Mouse (Mus musculus) gastrocnemius, postnatal 4 days (tissue): ENCODE measurements around the gene Angptl2. TPM values are rescaled to one million over a fixed set of nuclear protein-coding genes. Genes with fewer than 3 reads are reported as not detected.

Experiments used
- DNase-seq, 2 experiments: peaks; one replicate each; pipeline ENCODE4 v3.0.0; 2021 to 2022; ENCODE audit warnings: low spot score in 2 of 2, mixed read lengths in 2 of 2
- total RNA-seq, 2 experiments: library from RNA; stranded (reverse); gene quantifications; 2 replicates each; pipeline ENCODE4 v1.2.3; 2021

Angptl2 gene
- total RNA-seq, 2 experiments from 2014 or later, result 356 to 404 TPM

DNA sequence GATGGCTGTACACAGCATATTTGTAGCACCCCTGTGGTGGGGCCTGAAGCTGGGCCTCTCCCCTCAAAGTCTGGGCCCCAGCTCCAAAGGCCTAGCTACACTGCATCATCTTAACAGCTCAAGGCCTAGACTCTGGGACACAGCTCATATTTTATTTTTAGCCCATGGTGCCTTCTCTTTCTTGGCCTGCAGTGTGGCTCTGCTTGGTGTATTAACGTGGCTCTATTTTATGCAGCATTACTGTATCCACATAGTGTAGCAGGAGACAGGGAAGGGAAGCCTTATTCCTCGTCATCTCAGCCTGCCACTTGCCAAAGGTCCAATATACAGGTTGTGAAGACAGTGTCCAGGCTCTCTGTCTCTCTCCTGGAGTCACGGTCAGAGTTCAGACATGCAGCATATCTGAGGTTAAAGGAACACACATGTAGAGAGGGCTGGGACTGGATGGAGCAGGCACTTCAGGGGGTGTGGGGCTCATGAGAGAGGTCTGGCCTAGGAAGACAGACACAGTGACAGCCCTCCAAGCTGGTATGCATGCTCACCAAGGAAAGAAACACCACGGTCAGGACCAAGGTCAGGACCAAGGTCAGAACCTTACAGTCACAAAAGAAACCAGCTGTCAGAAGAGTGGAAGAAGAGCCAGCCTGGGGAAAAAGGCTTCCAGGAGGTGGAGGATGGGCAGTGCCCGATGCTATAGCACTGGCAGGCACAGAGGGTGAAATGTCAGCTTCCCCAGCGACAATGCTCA, 52.7 kb downstream of the Angptl2 start:
- DNase-seq, result no peak

DNA sequence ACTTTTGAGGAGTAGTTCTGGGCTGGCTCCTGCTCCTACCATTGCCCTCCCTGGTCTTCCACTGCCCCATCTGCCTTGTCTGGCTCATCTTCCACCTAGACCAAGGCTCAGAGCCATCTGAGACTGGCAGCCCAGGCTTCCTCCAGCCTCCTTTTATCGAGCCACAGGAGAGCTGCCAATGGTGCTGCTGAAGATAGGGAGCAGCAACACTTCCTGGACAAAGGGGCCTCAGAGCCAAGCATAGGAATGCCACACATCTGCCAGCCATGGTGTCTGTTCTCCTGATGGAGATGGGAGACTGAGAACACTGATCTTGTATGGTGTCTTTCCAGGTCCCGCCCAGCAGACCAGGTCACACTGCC, 53.2 kb downstream of the Angptl2 start:
- no peak for DNase-seq

DNA sequence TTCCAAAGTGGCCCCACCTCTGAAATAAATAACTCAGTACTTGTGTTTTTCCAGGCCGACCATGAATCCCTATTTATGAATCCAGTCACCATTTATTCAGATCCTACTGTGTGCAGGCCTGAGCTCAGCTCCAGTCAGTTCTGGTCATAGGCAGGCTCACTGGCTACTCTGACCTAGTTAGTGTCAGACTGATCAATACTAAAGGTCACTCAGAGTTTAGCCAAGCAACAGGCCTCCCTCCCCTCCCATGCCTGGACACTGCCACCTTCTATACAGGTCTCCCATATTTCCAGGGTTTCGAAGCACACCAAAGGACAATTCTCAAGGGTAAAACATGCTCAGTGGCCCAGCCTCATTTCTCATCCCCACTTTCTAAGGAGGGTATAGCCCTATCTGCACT, 54.7 kb downstream of the Angptl2 start:
- no peak for DNase-seq

DNA sequence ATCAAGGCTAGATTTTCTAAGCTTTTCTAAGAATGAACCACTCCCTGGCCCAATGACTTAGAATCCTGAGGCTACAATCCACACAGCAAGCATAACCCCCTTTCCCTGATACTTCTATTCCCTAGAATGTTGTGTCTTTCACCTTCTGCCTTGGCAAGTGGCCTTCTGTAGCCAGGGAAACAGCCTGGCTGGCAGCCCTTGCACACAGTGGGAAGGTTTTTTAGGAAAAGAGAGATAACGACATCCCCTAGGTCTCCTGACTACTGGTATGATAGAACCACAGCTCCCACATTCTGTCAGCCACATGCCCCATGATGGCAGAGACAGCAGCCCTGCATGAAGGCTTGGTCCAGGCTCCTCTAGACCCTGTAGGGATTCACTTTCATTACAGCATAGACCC, 55.6 kb downstream of the Angptl2 start:
- DNase-seq, result no peak

DNA sequence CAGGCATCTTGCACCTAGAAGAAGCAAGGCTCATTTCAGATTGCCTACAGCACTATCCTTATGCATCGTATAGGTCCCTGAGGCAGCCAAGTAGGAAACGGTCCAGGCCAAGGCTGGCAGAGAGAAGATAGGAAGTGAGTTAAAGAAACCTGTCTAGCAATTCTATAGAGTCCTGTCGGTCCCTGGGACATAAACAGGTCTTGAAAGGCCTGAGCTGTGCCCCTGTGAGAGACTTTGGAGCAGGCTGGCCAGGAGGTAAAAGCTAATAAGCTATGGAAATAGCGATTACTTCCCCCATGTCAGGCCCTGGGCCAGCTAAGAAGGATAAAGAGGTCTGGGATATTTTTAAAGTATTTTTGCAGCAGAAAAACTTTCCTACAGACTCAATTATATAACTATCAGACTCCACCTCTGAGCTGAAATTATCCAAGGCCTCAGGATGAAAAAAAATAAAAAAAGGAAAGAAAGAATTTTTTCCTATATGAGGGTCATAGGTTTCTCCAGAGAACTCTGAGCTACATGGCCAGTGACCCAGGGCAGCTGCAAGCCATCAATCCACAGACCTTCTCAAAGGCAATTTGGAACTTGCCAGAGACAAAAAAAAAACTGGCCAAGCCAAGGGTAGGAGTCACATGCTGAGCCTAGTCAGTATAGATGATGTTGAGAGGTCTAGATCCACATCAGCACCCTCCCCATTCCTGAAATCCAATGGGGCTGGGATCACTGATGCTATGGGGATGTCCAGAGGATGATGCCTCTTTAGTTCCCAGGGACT, 57.0 kb downstream of the Angptl2 start:
- no peak for DNase-seq

DNA sequence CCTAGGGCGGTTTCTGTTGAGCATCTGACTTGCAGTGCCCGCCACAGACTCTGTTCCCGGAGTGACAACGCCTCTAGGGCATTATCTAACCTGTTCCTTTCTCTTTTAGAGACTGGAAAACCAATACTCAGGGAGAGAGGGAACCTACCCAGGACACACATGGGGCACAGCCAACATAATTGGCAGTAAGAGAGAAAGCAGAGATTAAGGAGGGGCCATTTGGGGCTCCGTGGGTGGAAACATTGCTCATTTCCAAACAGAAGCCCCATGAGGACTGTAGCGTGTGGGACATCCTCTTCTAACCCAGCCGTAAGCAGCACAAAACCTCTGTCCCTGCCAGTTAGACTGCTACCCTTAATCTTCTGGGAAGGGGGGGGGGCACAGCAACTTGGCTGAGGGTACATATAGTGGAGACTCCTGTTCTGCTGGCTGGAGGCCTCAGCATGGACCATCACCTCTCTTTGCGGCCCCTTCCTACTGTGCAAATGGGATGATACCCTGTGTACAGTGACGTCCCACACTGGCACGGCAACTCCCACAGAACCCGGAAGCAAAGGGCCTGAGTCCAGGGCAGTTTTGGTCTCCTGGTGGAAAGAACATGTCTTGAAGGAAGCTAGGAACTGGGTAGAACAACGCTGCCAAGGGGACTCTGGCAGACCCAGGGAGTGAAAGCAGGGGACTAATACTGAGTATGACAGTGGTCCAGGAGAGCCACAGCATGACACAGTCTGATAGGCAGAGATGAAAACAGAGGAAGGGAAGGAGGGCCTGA, 59.0 kb downstream of the Angptl2 start:
- no peak for DNase-seq

GRCm38 (mm10) chr2:33279758-33280157, 63.9 kb downstream of the Angptl2 start:
- DNase-seq, result no peak

DNA sequence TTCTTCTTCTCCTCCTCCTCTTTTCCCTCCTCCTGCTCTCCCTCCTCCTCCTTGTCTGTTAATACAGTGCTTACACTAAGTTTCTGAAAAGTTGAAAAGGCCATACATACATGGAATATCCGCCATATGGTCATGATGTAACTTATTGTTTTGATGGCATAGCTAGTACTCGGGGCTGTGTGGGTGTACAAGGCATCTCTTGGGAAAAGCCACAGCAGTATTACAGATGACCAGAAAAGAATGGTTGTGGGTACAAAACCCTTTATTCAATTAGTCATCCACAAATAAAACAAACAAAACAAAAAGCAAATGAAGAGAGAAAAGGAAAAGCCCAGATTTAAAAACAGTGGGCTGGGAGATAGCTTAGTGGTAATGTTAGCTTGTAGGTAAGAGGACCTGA, 64.7 kb downstream of the Angptl2 start:
- DNase-seq, result no peak

DNA sequence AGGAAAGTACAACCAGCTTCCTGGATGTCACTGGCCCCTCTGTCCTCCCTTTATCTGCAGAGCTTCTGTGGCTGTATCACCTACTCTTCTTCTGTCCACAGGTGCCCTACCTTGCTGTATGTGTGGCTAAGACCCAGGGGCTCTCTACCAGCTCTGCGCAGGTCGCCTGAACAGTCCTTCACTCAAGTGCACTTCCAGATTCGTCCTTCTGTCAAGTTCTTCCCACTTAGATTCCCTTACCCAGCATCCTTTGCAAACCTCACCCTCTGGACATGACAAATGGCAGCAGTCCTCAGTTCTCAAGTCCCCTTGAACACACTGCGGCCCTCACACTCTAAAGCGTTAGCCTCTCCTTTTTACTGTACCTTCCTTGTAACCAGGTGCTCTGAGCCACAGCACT, 65.9 kb downstream of the Angptl2 start:
- no peak for DNase-seq

GRCm38 (mm10) chr2:33282877-33283276, 67.0 kb downstream of the Angptl2 start:
- peak; percentile 51 to 80 for DNase-seq

DNA sequence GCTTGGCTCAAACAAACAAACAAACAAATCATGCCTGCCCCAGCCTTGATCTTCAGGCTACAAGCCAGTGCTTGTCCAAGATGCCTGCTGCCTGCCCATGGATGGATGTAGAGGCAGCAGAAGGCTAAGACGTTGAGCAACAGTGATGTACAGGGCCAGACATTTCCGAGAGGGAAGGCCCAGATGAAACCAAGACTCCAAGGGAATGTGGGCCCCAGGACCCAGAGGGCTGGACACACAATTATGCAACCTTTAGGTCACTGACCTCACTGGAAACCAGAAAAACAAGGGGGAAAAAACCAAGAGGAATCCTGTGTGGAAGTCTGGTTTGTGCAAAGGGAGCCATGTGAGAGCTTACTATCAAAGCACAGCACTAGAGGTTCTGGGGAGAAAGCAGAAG, 67.8 kb downstream of the Angptl2 start:
- DNase-seq, result no peak

DNA sequence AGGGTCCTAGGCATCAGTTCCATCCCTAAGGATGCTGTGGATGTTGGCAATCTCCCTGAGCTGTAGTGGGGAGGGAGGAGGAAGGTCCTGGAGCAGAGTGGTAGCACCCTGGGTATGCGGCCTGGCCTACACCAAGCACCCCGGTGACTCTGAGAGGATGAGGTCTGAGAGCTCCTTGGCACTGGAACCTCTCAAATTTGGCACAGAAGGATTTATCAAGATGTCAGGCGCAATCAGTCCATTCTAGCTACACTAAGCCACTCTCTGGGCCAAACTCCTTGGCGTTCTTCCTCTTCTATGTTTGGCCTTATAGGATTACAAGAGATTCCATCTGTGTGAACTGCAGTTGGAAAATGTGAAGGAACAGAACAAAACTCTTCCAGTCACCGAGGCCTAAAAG, 73.0 kb downstream of the Angptl2 start:
- no peak for DNase-seq

GRCm38 (mm10) chr2:33290491-33290890, 74.6 kb downstream of the Angptl2 start:
- no peak for DNase-seq

DNA sequence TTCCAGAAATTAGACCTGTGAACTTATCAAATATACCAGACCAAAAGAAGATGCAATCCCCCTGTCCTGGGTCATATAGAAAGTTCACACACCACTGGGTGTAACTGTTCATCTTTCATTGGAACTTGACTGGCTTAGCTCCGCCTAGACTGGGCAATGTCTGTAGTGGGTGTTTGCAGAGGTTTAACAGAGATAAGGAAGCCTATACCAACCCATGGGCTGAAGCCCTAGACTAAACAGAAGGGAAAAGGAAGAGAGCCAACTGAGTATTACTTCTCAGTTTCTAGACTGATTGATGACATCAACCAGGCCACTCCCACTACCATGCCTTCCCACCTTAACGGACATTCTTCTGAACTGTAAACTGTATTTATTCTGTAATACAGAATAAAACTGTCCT, 76.2 kb downstream of the Angptl2 start:
- DNase-seq, result no peak

GRCm38 (mm10) chr2:33295115-33295514, 79.2 kb downstream of the Angptl2 start:
- no peak for DNase-seq

Other genes starting within 250 kb of the Angptl2 start
- gene Slc2a8, start 234.0 kb upstream of the Angptl2 start, total RNA-seq, result 1 to 10 TPM; 8.8 to 9.7 TPM
- gene Garnl3, start 84.4 kb upstream of the Angptl2 start, total RNA-seq, result 1 to 10 TPM; 7.5 to 8.4 TPM
- 1 to 10 TPM; 5.5 to 5.8 TPM for gene Ralgps1, start 155.4 kb downstream of the Angptl2 start, total RNA-seq
- 10 to 100 TPM; 17.3 to 18.4 TPM for gene Zbtb34, start 215.3 kb downstream of the Angptl2 start, total RNA-seq